Mouse (Mus musculus) thymus, postnatal 25 days (tissue): ENCODE measurements around the gene Laptm4a.

ENCODE experiments used
- DNase-seq: peaks from one replicate; pipeline ENCODE4 v3.0.0; 2022

Gene Laptm4a

DNA sequence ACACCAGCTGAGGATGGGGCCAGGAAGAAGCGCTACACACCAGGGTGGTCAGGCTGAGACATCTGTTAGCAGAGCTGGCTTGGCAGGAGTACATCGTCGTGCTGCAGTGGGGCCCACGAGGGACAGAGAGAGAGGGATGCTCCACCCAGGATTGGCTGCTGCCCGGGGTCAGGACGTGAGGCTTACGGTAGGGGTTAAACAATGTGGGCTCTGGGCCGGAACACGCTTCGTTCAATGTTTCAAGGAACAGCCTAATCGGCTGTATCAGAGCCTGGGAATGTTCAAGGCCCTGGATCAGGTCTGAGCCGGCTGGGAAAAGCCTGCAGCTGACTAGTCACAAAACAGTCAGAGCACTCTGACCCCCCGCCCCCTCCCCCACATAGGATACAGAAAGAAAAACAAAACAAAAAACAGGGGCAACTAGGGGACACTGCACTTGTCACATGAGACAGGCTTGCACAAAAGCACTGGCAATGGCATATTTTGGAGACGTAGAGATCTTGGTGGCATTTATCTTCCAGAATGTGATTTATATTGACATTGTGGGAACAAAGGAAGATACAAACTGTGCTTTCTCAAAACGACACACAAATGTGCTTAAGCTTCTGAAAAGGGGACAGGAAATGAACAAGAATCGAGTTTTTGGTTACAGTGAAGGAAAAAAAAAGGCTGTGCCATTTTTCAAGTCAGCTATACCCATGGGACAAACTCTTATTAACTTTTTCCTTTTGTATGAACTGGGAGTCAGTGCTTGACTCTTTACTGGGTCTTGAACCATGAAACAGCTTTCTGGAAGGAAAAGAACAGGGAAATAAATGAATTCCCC, 8.4 kb upstream of the Laptm4a start:
- DNase-seq = peak; percentile 8

GRCm38 (mm10) chr12:8913701-8914340, 7.6 kb upstream of the Laptm4a start:
- DNase-seq = no peak

GRCm38 (mm10) chr12:8916378-8916777, 5.1 kb upstream of the Laptm4a start:
- no peak for DNase-seq

DNA sequence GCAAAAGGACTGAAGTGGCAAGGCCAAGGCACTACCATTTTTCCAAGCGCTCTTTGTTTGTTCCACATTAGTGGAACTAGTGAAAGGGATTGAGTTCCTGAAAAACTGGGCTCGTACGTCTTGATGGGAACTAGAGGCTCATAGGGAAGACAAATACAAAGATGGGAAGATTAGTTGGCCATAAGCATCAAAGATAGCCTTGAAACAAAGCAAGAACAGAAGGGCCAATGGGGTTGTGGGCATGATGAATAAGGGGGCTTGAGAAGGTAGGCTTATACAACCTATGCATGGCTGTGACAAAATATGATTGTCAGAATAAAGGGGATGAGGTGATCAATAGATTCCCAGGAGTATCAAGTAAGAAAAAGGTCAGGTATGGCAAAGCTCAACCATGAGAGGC, 2.2 kb upstream of the Laptm4a start:
- no peak for DNase-seq

DNA sequence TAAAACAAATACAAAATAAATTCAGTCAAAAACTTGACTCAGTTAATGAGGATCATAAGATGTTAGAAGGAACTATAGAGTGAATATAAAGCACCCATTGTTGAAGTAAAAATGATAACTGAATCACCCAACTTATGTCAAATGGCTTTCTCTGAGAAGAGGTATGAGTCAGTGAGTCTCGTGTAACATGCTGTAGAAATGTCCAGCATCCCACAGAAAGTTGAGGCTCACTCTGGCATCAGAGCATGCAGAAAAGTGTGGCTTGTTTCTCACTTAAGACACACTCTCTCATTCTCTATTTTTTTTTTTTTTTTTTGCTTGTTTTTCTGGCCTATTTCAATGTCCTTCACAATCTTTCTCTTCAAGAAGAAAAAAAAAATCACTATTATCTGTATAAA, 469 bp upstream of the Laptm4a start:
- no peak for DNase-seq

- DNase-seq = no peak
Observed at GRCm38 (mm10) chr12:8922369-8923124, 1.1 kb downstream of the Laptm4a start.

- DNase-seq = peak; percentile 12
Observed at GRCm38 (mm10) chr12:8923125-8923410, 1.6 kb downstream of the Laptm4a start.

DNA sequence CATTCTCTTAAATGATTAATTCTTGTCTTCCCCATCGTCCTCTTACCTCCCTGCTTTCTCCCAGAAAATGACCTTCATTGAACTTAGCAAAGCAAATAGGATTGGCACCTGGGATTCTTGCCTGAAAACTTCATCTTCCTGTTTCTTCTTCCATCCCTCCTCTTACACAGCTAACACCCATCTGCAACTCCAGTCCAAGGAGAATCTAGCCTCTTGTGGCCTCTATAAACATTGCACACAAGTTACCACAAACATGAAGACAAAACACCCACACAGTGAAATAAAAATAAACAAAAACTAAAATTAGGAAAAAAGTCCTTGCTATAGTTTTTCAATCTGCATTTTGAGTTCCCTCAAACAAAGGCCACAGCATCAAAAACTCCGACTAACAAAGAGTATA, 2.1 kb downstream of the Laptm4a start:
- DNase-seq = no peak

GRCm38 (mm10) chr12:8927652-8928051, 6.2 kb downstream of the Laptm4a start:
- no peak for DNase-seq

GRCm38 (mm10) chr12:8928766-8929165, 7.3 kb downstream of the Laptm4a start:
- no peak for DNase-seq

DNA sequence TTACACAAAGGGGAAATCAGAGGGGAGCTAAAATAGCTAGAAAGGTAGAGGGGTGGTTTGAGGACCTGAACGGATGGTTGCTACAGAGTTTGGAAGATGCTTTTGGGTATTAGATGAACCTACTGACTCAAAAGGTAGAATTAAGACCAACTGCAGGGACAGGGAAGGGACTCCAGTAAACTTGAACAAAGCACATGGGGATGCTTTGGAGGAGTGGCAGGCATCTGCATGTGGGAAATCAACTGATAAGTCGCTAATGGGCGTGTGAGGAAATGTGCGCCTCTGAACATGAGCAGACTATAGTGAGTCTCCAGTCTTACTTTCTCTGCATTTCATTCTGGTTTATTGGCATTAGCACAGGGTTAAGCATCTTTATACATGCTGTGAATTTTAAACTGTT, 9.6 kb downstream of the Laptm4a start:
- no peak for DNase-seq

DNA sequence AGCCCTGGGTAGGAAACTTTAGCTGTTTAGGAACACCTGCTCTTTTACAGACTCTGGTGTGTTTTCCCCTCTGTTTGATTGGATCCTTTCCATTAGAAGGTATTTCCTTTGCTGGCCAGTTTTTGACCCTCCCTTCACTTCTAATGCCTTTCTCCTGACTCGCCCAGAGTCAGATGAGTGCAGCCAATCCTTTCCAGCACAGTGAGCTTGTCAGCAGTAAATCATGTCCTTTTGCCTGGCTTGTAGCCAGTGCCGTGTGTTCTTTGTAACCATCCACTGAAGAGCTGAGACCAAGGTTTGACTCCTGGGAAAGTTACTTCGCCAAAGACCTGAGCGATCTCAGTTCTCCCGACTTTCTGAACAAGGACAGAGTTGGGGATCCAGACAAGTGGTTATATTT, 13.9 kb downstream of the Laptm4a start:
- DNase-seq = no peak

- peak; percentile 32 for DNase-seq
Observed at GRCm38 (mm10) chr12:8936210-8936609, 14.7 kb downstream of the Laptm4a start.

DNA sequence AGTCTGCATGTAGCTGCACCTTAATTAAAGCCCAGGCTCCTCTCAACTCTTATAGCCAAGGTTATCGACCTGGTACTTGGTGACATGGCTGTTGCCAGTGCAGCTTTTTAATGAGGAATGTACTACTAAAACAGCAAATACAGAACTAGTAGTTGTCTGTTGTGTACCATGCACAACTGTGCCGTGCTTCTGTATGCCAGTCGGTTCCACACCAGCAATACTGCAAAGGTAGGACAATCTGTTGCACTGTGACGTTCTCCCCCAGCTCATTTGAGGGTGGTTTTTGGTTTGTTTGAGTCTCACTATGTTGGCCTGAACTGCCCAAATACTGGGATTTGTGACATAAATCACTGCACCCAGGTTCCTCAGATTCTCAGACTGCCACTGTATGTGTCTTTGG, 18.0 kb downstream of the Laptm4a start:
- DNase-seq = no peak

DNA sequence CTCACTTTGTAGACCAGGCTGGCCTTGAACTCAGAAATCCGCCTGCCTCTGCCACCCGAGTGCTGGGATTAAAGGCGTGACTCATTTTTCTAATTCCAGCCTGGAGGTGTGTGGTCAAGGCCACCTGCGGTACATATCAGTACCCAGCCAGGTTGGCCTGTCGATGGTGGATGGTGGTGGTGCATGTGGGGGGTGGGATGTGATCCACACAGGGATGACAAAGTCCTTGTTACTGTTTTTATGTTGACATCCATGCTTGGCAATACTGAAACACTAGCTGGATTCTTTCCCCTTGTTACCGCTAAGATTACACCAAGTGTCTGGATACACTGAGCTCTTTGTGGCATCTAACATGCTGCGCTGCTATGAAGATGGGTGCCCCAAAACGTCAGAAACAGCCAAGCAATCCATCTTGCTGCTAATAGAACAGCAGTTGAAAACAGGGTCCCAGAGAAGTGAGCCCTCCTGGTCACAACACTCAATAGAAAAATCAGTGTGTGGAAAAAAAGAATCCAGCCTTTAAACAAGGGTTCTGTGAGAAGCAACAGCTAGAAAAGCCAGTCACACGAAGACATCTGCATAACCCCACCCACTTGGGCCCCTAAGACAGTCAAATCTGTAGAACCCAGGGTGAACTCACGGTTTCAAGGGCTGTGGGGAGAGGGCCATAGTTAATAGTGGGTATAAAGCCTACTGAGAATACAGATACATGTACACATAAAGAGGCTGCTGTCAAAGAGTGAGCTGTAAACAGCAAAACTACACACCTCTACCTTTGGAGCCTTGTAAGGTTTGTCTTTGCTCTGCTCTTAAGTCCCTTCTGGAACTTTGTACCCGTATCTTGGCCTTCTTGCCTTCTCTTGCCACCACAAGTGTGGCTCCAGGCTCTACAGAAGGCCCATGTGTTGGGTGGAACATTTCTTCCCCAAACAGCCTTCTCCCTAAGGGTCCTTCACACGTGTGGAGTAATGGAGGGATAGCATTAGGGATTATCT, 18.8 kb downstream of the Laptm4a start:
- no peak for DNase-seq

DNA sequence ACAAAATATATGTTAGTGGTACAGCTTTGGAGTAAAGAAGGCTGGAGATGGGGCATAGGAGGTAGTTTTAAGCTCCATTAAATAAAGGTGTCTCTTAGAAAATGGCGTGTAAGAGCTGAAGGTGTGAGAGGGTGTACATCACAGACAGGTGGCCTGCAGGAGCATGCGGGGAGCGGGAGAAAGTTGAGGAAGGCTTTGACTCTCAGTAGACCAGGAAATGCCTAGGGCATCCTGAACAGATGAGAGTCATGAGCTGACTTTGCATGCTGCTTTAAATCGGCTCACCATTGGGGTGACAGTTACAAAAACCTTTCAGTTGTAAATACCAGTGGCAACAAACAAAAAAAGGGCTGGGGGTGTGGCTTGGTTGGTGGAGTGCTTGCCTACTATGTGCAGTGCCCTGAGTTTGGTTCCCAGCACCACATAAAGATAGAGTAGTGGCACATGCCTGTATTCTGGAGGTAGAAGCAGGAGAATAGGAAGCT, 19.7 kb downstream of the Laptm4a start:
- DNase-seq = no peak

- no peak for DNase-seq
Observed at GRCm38 (mm10) chr12:8941699-8942392, 20.4 kb downstream of the Laptm4a start.

DNA sequence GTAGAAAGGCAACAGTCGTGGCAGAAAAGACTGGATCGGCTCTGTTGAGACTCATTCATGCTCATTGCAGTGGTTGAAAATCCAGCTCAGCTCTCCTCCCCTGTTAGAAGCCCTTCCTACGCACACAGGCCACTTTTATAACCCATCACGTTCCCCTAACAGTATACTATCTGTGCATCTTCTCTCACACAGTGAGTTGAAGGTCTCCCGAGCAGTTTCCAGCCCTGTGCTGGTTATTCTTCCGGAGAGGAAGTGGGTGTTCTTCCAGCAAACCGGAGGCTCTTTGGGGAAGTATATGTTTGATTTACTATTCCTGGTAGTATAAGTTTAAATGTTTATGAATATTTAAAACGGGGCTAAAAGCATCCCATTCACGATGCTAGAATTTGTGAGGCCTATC, 25.7 kb downstream of the Laptm4a start:
- DNase-seq = no peak

- no peak for DNase-seq
Observed at GRCm38 (mm10) chr12:8947714-8948464, 26.4 kb downstream of the Laptm4a start, which contains the start of gene Matn3. Gene Matn3 (plus strand): TSS chr12:8947929.

DNA sequence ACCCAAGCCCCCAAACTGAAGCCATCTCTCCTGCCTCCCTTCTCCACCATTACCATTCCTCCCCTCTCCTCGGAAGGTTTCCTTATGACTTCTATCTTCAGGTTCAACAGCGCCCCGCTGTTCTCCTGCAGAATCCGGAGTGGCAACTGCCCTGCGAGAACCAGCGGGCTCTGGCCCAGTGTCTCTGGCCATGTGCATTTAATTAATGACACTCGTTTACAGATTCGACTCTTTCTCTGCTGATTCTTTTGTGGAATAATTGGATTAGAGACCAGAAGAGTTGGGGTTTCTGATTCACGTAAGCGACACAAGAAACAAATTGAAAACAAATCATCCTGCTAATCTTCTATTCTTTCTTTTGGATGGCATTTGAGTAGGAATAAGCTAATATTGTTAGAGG, 31.7 kb downstream of the Laptm4a start:
- DNase-seq = no peak

DNA sequence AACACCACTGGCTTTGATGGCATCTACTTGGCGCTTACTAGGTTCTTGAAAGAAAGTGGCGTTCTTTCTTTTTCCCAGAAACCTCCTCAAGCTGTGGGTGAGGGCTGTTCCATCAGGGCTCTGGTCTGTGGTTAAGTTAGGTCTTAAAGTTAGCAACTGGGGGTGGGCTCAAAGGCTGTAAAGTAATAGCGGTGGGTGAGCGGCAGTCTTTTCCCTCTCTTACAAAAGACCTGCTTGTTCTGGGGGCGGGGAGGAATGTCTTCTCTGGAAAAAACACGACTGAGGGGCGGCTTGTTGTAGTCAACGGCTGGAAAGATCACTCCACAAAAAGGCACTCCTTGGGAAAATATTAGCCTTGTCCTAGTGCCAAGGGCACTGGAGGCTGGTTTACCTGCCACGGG, 32.7 kb downstream of the Laptm4a start:
- no peak for DNase-seq
